In the genomic region with DNA sequence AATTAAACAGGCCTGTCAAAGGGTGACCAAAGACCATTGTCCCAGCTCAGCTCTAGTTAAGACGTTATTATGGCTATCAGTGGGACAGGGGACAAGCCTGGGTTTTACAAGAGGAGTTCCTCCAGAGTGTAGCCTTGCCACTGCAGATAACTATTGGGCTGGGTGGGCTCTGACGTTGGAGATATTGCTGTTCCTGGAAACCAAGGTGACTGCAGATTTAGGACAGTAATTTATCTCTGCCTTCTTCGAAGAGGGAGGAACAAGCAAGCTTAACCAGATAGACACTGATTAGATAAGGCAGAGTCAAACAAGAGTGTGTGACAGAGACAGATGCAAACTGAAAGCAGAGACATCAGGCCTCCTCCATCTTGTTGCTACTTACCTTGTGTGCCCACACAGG, we compare ENCODE assay signal across 26 mouse cellular contexts.
DNase-seq lines count a peak whose midpoint lies in the region; ATAC-seq and TF ChIP-seq lines count a peak whose summit lies in the region.
"Had no signal": no experiment of that assay in that cellular context is flagged by ENCODE, and none has a peak within 500 bp of the region (broad histone marks: within the 10 kb centered on the region; RNA-seq: fewer than 3 reads in every experiment).

No protein-coding gene starts in this region.

- ATAC-seq in G1E (ENCODE audit: extremely low read depth, insufficient number of reproducible peaks, low FRiP score, poor library complexity, severe bottlenecking), result peak; percentile 22; the same call in 1 of the 2 replicates
- no peak for ATAC-seq in limb, embryonic 11.5 days (ENCODE audit: insufficient number of reproducible peaks, low FRiP score, low TSS enrichment, low read depth)
- peak; percentile 91 for ATAC-seq in liver, embryonic 13.5 days (ENCODE audit: low read depth)
- ATAC-seq: forebrain, embryonic 15.5 days; Patski had no signal

- no peaks in the 10 kb centered on the region for H3K9me3 ChIP-seq in G1E (replicated peaks)
- no peaks in the 10 kb centered on the region for H3K9me3 ChIP-seq in limb, embryonic 11.5 days (ENCODE audit: control insufficient read depth, low read length)
- H3K9me3 ChIP-seq in liver, embryonic 13.5 days (replicated peaks), result no peaks in the 10 kb centered on the region
- H3K9me3 ChIP-seq: forebrain, embryonic 15.5 days had no signal

- no peaks in the 10 kb centered on the region for H3K27me3 ChIP-seq in G1E (ENCODE audit: insufficient read depth, low read length)
- H3K27me3 ChIP-seq in limb, embryonic 11.5 days (ENCODE audit: control insufficient read depth, insufficient read depth, low read length), result no peaks in the 10 kb centered on the region
- peaks cover 14% of the 10 kb centered on the region; the same call in 1 of the 2 replicates for H3K27me3 ChIP-seq in liver, embryonic 13.5 days
- H3K27me3 ChIP-seq: forebrain, embryonic 15.5 days; Patski had no signal

- no peak for DNase-seq in G1E (ENCODE audit: low spot score)
- peak; percentile 50 for DNase-seq in c-Kit-positive CD71-positive TER-119-negative erythroid progenitor cells, embryonic 14.5 days (ENCODE audit: low read depth)
- no peak for DNase-seq in limb, embryonic 11.5 days (ENCODE audit: low spot score)
- no peak for DNase-seq in liver, embryonic 13.5 days
- DNase-seq in testis, postnatal 10 days (ENCODE audit: low spot score), result no peak
- DNase-seq in thymus, postnatal 10 days (ENCODE audit: low spot score in 2 of 2), result no peak
- DNase-seq in urinary bladder, adult 2 months (ENCODE audit: low spot score), result no peak
- DNase-seq in spleen, adult 18-20 months, result no peak
- DNase-seq: adrenal gland, postnatal 10 days; B cell, adult 2 months; cerebellum, adult 11-12 months; cerebellum, postnatal 25 days; heart, adult 18-20 months; heart, postnatal 36 days; kidney, adult 18-20 months; layer of hippocampus, postnatal 36 days; lung, embryonic 14.5 days; lung, postnatal 4 days; retina, postnatal 1 day; right cerebral cortex, postnatal 4 days; thymus, postnatal 14 days had no signal

- H3K4me1 ChIP-seq in G1E (ENCODE audit: insufficient read depth, low read depth, low read length), result no peaks in the 10 kb centered on the region
- peaks cover 36% of the 10 kb centered on the region for H3K4me1 ChIP-seq in limb, embryonic 11.5 days (ENCODE audit: control insufficient read depth, insufficient read depth, low read length)
- H3K4me1 ChIP-seq in liver, embryonic 13.5 days (replicated peaks), result peaks cover 28% of the 10 kb centered on the region
- H3K4me1 ChIP-seq: forebrain, embryonic 15.5 days had no signal

- no peak overlapping the region for H3K4me3 ChIP-seq in G1E (ENCODE audit: low read depth, low read length)
- no peak overlapping the region for H3K4me3 ChIP-seq in limb, embryonic 11.5 days (ENCODE audit: low read depth, low read length)
- no peak overlapping the region for H3K4me3 ChIP-seq in liver, embryonic 13.5 days (replicated peaks)
- H3K4me3 ChIP-seq: forebrain, embryonic 15.5 days had no signal

- TF ChIP-seq CTCF in G1E (IDR thresholded peaks at IDR 0.05; ENCODE audit: low read depth, low read length), result no peak

- WGBS in limb, embryonic 11.5 days, result 30% methylated on average over 3 of the region's 3 CpGs
- 6% methylated on average over 3 of the region's 3 CpGs for WGBS in liver, embryonic 13.5 days (ENCODE audit: insufficient replicate concordance)

- no peak overlapping the region for H3K9ac ChIP-seq in limb, embryonic 11.5 days (ENCODE audit: low read length)
- H3K9ac ChIP-seq in liver, embryonic 13.5 days, result no peak overlapping the region
- H3K9ac ChIP-seq: forebrain, embryonic 15.5 days; lung, embryonic 14.5 days had no signal

- no peak overlapping the region for H3K4me2 ChIP-seq in limb, embryonic 11.5 days (ENCODE audit: low read depth, severe bottlenecking)
- H3K4me2 ChIP-seq in liver, embryonic 13.5 days, result no peak overlapping the region
- H3K4me2 ChIP-seq: forebrain, embryonic 15.5 days; lung, embryonic 14.5 days; midbrain, embryonic 11.5 days had no signal

- peak overlapping the region; percentile 37; the same call in 1 of the 2 replicates for H3K27ac ChIP-seq in limb, embryonic 11.5 days (replicated peaks; ENCODE audit: low read depth, low read length)
- no peak overlapping the region for H3K27ac ChIP-seq in liver, embryonic 13.5 days
- H3K27ac ChIP-seq: forebrain, embryonic 15.5 days; kidney, postnatal 0 days; stomach, postnatal 0 days had no signal

- no peaks in the 10 kb centered on the region for H3K36me3 ChIP-seq in G1E (replicated peaks)
- peaks cover 3% of the 10 kb centered on the region; the same call in 1 of the 2 replicates for H3K36me3 ChIP-seq in limb, embryonic 11.5 days (ENCODE audit: control insufficient read depth, insufficient read depth, low read length)
- no peaks in the 10 kb centered on the region for H3K36me3 ChIP-seq in liver, embryonic 13.5 days
- H3K36me3 ChIP-seq: forebrain, embryonic 15.5 days had no signal
